Mouse (Mus musculus) kidney, postnatal 25 days (tissue): ENCODE results near the gene Dnah2.
A peak's percentile ranks its signal among the peaks of the same experiment; 100 is the strongest.

Experiments
- DNase-seq, 2 experiments: peaks; one replicate each; pipeline ENCODE4 v3.0.0; 2021; ENCODE audit warnings: mixed read lengths in 2 of 2

Dnah2 gene

GRCm38 (mm10) chr11:69418481-69419442 is 130.1 kb downstream of the Dnah2 start:
- peak; percentile 95 to 99 for DNase-seq

GRCm38 (mm10) chr11:69417449-69418384 is 131.2 kb downstream of the Dnah2 start:
- peak; percentile 98 to 99 for DNase-seq

GRCm38 (mm10) chr11:69416921-69417448 is 131.9 kb downstream of the Dnah2 start:
- no peak for DNase-seq

- DNase-seq = no peak
Observed at GRCm38 (mm10) chr11:69416509-69416908, 132.4 kb downstream of the Dnah2 start.

DNA sequence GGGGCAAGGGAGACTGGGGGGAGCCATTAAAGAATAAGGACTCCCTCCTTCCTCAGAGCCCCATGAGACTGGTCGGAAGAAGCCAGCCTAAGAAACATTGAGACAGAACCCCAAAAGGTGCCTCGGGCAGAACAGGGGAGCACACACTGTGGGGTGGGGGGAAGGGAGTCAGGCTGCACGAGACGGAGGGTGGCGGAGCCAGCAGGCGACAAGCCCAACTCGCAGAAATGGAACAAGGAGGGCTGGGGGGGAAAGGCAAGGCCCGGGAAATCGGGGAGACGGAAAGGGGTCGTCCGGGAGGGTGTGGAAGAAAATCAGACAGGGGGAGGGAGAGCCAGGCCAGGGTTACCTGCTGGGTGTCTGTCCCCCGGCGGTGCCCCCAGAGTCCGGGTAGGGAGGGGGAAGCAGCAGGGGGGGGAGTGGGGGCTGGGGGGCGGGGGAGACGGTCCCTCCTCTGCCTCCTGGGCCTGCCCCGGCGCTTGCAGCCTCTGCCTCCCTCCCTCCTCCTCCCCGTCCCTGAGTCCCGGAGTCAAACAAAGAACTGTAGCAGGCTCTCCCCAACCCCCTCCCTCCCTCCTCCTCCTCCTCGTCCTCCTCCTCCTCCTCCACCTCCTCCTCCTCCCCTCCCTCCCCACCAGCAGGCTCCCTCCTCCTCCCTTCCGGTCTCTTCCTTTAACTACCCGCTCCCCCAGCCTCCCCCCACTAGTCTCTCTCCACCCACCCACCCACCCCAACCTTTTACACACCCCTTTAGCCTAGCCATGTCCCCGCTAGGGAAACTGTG is 133.1 kb downstream of the Dnah2 start:
- DNase-seq = peak; percentile 61 to 90

DNA sequence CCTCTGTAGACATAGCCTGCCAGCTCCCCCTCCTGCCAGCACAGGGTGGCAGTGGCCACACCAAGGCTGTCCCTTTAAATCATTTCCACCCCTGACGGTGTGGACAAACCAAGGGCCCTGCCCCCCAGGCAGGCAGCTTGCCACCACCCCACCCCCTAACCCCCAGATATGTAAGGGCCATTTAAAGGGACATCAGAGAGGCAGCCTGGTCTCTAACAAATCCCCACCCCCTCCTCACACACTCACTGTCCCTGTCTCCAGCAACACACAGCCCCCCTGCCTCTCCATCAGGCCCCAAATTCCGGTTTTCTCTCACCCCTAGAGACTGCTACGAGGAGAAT is 133.6 kb downstream of the Dnah2 start:
- DNase-seq = peak; percentile 71 to 92

DNA sequence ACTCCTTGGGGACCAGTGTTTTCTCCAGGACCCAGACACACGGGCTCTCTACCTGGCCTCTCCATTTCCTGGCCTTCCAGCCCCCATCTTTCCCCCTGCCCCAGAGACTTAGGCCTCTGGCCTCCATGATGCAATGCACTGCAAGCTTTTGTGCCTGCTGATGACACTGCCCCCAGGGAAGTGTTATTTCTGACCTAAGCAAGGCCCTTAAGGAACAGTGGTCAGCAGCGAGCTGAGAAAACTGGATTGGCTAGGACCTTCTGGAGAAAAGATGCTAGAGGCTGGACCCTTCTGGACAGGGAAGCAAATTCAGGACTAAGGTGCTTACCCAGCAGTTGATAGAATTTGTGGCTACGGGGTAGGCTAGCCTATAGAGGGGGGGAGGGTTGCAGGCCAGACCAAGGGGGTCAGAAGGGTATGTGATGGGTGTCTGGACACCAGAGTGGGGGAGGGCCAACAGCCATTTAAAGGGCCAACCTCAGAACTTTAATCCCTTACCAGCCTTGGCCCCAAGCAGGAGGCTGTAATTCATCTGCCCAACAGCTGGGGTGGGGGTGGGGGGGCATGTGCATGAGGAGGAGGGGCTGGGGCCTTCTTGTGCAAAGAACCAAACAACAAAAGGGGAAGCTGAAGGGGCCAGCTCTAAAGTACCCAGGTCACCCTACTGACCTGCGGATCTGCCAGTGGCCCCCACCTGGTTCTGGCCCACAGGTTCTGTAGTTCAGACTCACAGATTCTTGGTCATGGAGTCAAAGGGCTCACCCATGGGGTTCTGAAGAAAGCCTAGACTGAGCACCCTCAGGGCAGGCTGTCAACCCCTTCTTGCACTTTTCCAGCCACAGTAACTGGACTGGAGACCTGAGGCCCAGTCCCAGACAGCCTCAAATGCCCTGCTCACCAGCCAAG is 134.2 kb downstream of the Dnah2 start:
- DNase-seq = no peak

- peak; percentile 70 to 90 for DNase-seq
Observed at GRCm38 (mm10) chr11:69413221-69414181, 135.4 kb downstream of the Dnah2 start, which contains the start of gene Kdm6b. TSS of gene Kdm6b (minus strand) at chr11:69413675.

GRCm38 (mm10) chr11:69412548-69412947 is 136.4 kb downstream of the Dnah2 start:
- DNase-seq = peak in 1 of 2 experiments; percentile 14

DNA sequence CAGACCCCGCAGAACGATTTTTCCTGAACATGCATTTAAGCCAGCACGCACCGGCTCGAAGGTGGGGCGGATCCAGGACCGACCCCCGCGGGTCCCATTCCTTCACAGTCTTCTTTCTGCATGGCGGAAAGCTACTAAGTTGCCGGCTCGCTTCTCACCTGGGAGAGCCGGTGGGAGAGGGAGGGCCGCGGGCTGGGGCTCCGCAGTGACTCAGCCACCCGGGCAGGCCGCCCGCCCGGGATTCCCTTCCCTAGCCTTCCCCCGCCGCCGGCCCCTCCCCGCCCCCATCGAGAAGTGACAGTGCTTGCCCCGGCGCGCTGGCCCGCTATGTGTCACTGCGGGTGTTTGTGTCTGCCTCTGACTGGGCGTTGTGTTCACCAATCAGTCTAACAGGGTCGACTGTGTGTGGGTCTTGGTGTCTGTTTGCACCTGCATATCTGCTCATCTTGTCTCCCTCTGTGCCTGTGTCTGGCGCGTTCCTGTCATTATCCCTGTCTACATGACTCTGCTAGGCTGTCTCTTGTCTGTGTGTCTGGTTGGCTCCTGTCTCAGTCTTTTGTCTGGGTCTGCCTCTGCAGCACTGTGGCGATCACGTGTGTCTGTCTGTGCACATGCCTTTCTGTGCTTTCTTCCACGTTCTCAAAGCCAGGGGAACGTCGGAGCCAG is 137.2 kb downstream of the Dnah2 start:
- peak; percentile 74 to 86 for DNase-seq

DNA sequence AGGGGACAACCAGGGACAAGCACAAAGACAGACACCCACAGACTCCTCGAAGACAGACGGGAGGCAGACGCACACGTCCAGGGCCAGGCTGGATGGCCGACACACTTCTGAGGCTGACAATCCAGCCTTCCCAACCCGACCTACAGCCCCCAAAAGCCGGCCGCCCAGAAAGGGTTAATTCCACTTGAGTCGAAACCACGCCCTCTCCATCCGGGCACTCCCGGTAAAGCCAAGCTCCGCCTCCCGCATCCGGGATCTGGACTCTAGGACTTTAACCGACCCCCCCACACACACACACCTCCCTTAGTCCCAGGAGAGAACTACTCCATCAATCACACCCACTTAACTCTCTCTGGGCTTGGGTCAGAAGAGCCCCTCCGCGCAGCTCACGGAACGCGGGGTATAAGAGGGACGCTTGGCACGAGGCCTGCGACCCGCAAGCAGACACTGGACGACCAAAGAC is 137.8 kb downstream of the Dnah2 start:
- DNase-seq = peak; percentile 98 to 100

GRCm38 (mm10) chr11:69410310-69411072 is 138.4 kb downstream of the Dnah2 start:
- peak; percentile 58 to 86 for DNase-seq

- DNase-seq = no peak
Observed at GRCm38 (mm10) chr11:69410045-69410309, 138.9 kb downstream of the Dnah2 start.

DNA sequence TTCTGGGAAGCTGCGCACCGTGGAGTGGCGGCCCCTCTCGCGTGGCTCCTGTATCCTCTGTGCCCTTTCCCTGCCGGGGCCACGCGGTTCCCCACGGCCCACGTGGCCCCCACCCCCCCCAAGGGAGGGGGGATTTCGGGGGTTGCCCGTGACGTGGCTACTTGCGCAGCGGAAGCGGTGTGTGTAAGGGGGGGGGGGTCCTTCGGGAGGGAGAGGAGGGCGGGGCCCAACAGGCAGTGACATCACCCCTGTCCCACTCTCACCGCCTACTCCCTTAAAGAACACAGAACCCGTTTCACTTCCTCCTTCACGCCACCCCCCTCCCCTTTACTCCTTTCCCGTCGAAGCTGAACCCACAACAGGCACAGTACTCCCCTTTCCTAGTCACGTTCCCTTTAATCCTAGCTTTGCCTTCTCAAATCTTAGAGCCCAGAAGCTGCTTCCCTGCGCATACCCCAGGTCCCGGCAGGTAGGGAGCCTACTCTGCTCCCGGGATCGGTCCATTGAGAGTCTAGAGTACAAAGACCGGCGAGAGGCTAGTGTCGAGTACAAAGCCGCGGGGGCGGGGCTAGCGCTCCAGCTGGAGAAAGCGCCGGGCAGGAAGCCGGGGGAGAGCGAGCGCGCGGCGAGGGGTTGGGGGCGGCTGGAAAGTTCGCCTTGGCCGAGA is 139.4 kb downstream of the Dnah2 start:
- peak; percentile 95 to 96 for DNase-seq

- DNase-seq = peak; percentile 86 to 94
Observed at GRCm38 (mm10) chr11:69408541-69409377, 140.2 kb downstream of the Dnah2 start.

- no peak for DNase-seq
Observed at GRCm38 (mm10) chr11:69407724-69408004, 141.2 kb downstream of the Dnah2 start.
